Mouse (Mus musculus) heart, postnatal 0 days (tissue): Measurements from ENCODE around the gene Dgcr8. TPM values are rescaled to one million over a fixed set of nuclear protein-coding genes. Genes with fewer than 3 reads are reported as not detected.

Experiments used
- ATAC-seq: fragments of 200-750 bp; cut with Nextera tagmentation; 2 replicates; pipeline ENCODE4 v1.8.0; 2017; ENCODE audit warnings: low read depth, moderate number of reproducible peaks, moderate library complexity; ENCODE audit not compliant: insufficient read depth
- DNase-seq: peaks from one replicate; pipeline ENCODE4 v3.0.0-alpha.2; 2016; ENCODE audit warnings: low spot score
- H3K27ac ChIP-seq: fragments of 300-500 bp; sonication (generic); 2 replicates; pipeline ENCODE4 v1.5.1; 2014; ENCODE audit warnings: low read depth, mild to moderate bottlenecking
- H3K27me3 ChIP-seq: fragments of 300-500 bp; sonication (generic); 2 replicates; pipeline ENCODE4 v1.6.1; 2014; ENCODE audit warnings: low read length, mixed read lengths; ENCODE audit not compliant: control insufficient read depth, insufficient read depth
- H3K36me3 ChIP-seq: fragments of 300-500 bp; sonication (generic); replicated peaks from 2 replicates; pipeline ENCODE4 v1.6.1; 2014; ENCODE audit warnings: low read length, mixed read lengths; ENCODE audit not compliant: control insufficient read depth, insufficient read depth
- H3K4me1 ChIP-seq: fragments of 300-500 bp; sonication (generic); 2 replicates; pipeline ENCODE4 v1.6.1; 2014; ENCODE audit warnings: antibody characterized with exemption; ENCODE audit not compliant: control insufficient read depth, insufficient read depth
- H3K4me2 ChIP-seq: fragments of 300-500 bp; sonication (generic); 2 replicates; pipeline ENCODE4 v1.6.1; 2014; ENCODE audit warnings: low read depth, mild to moderate bottlenecking, low read length, moderate library complexity
- H3K4me3 ChIP-seq: fragments of 300-500 bp; sonication (generic); 2 replicates; pipeline ENCODE4 v1.5.1; 2014; ENCODE audit warnings: low read depth, low read length
- H3K9ac ChIP-seq: fragments of 300-500 bp; sonication (generic); replicated peaks from 2 replicates; pipeline ENCODE4 v1.6.1; 2014; ENCODE audit warnings: low read depth, low read length, mixed read lengths
- H3K9me3 ChIP-seq: fragments of 300-500 bp; sonication (generic); replicated peaks from 2 replicates; pipeline ENCODE4 v1.6.1; 2016; ENCODE audit warnings: low read length; ENCODE audit not compliant: control insufficient read depth
- CTCF ChIP-seq: IDR thresholded peaks from 2 replicates; pipeline ENCODE4 v1.5.1; 2016; ENCODE audit warnings: antibody characterized with exemption, control low read depth, low read depth
- EP300 ChIP-seq: IDR thresholded peaks from 2 replicates; pipeline ENCODE4 v1.6.1; 2016; ENCODE audit warnings: antibody characterized with exemption, low read depth
- WGBS: fragments of 180-500 bp; shearing (Covaris S2); extraction: QIAGEN DNeasy Blood & Tissue Kit; methylation state at CpG from one replicate; pipeline ENCODE4 v1.1.7; 2014; 5-methylcytosine and 5-hydroxymethylcytosine counted together
- polyA plus RNA-seq: library from polyadenylated mRNA; unstranded; fragments of >200 nt; fragmentation: Nextera tagmentation; extraction: Ambion mirVana; gene quantifications from 2 replicates; pipeline ENCODE4 v1.2.1, GENCODE M21; 2015
- total RNA-seq: library from RNA; depleted of rRNA; stranded (reverse); fragments of >200 nt; gene quantifications from 2 replicates; pipeline ENCODE4 v1.2.3, GENCODE M21; 2014; ENCODE audit warnings: low replicate concordance; rRNA removed

Dgcr8 gene
- total RNA-seq (23.4 and 23.5 TPM in 2 replicates), polyA plus RNA-seq (8.9 and 9.6 TPM in 2 replicates)

- H3K27ac ChIP-seq: peak within 1 kb of the TSS; percentile 86
- H3K36me3 ChIP-seq: peaks cover 11% of the 10 kb centered on the region
- no peaks in the 10 kb centered on the region for H3K27me3 ChIP-seq
- H3K4me2 ChIP-seq: peak within 1 kb of the TSS; percentile 84
- WGBS: under 1% methylated on average over 64 of the region's 71 CpGs
- peak within 1 kb of the TSS; percentile 92 for H3K9ac ChIP-seq
- DNase-seq (peak; percentile 98), ATAC-seq (peak; percentile 99)
- no peaks in the 10 kb centered on the region for H3K9me3 ChIP-seq
- peak within 1 kb of the TSS; percentile 94 for H3K4me3 ChIP-seq
- TF ChIP-seq CTCF (no peak), EP300 (no peak)
- H3K4me1 ChIP-seq: peaks cover 20% of the 10 kb centered on the region
Measured at GRCm38 (mm10) chr16:18289067-18289588, at the start of gene Dgcr8. TSS of gene Dgcr8 (minus strand) at chr16:18289246.

- Histone ChIP-seq H3K27ac (no peak overlapping the region), H3K9me3 (no peaks in the 10 kb centered on the region), H3K36me3 (0 out of 2 replicates have a peak, but pooled peaks cover 6% of the 10 kb centered on the region), H3K4me3 (no peak overlapping the region), H3K9ac (no peak overlapping the region), H3K27me3 (no peaks in the 10 kb centered on the region), H3K4me1 (peaks cover 29% of the 10 kb centered on the region), H3K4me2 (no peak overlapping the region)
- no peak for ATAC-seq
- TF ChIP-seq CTCF: no peak
- WGBS: 54% methylated on average over 4 of the region's 4 CpGs
- DNase-seq: no peak
Measured at GRCm38 (mm10) chr16:18337261-18337660, 48.2 kb upstream of the Dgcr8 start.

GRCm38 (mm10) chr16:18335981-18336380 lies 46.9 kb upstream of the Dgcr8 start:
- WGBS: 82% methylated on average over 3 of the region's 3 CpGs
- Histone ChIP-seq H3K36me3 (0 out of 2 replicates have a peak, but pooled peaks cover 6% of the 10 kb centered on the region), H3K9ac (no peak overlapping the region), H3K27me3 (no peaks in the 10 kb centered on the region), H3K9me3 (no peaks in the 10 kb centered on the region), H3K27ac (no peak overlapping the region), H3K4me3 (no peak overlapping the region), H3K4me2 (no peak overlapping the region), H3K4me1 (peaks cover 29% of the 10 kb centered on the region)
- TF ChIP-seq CTCF (no peak), EP300 (no peak)
- no peak for ATAC-seq
- DNase-seq: no peak

- Histone ChIP-seq H3K9me3 (no peaks in the 10 kb centered on the region), H3K36me3 (0 out of 2 replicates have a peak, but pooled peaks cover 6% of the 10 kb centered on the region), H3K4me3 (no peak overlapping the region), H3K27ac (peak overlapping the region; percentile 67), H3K4me1 (peaks cover 26% of the 10 kb centered on the region), H3K4me2 (no peak overlapping the region), H3K9ac (no peak overlapping the region), H3K27me3 (no peaks in the 10 kb centered on the region)
- TF ChIP-seq CTCF: no peak
- no peak for TF ChIP-seq EP300
- peak; percentile 59 for DNase-seq
- WGBS: 54% methylated on average over 3 of the region's 3 CpGs
- peak; percentile 86 for ATAC-seq
Measured at GRCm38 (mm10) chr16:18333976-18334375, 44.9 kb upstream of the Dgcr8 start.

GRCm38 (mm10) chr16:18328524-18328923 lies 39.5 kb upstream of the Dgcr8 start:
- DNase-seq (no peak), ATAC-seq (peak; percentile 62)
- Histone ChIP-seq H3K4me1 (0 out of 2 replicates have a peak, but pooled peaks cover 12% of the 10 kb centered on the region), H3K4me3 (no peak overlapping the region), H3K27ac (peak overlapping the region; percentile 1; the same call in 1 of the 2 replicates), H3K9me3 (no peaks in the 10 kb centered on the region), H3K4me2 (no peak overlapping the region), H3K36me3 (no peaks in the 10 kb centered on the region), H3K27me3 (no peaks in the 10 kb centered on the region), H3K9ac (no peak overlapping the region)
- 30% methylated on average over 1 of the region's 1 CpGs for WGBS
- TF ChIP-seq EP300 (no peak), CTCF (no peak)

GRCm38 (mm10) chr16:18327936-18328335 lies 38.9 kb upstream of the Dgcr8 start:
- Histone ChIP-seq H3K9me3 (no peaks in the 10 kb centered on the region), H3K4me1 (0 out of 2 replicates have a peak, but pooled peaks cover 12% of the 10 kb centered on the region), H3K4me3 (no peak overlapping the region), H3K36me3 (peaks cover 2% of the 10 kb centered on the region; the same call in 1 of the 2 replicates), H3K9ac (no peak overlapping the region), H3K27me3 (no peaks in the 10 kb centered on the region), H3K4me2 (no peak overlapping the region), H3K27ac (no peak overlapping the region)
- TF ChIP-seq CTCF (no peak), EP300 (no peak)
- ATAC-seq (no peak), DNase-seq (no peak)
- 93% methylated on average over 9 of the region's 9 CpGs for WGBS
